Mouse (Mus musculus): ENCODE data around the gene Prkrip1. TPM values are rescaled to one million over a fixed set of nuclear protein-coding genes. Genes with fewer than 3 reads are reported as not detected.
A peak's percentile ranks its signal among the peaks of the same experiment; 100 is the strongest.

The Prkrip1 gene
- polyA plus RNA-seq (2015; fragmentation: Nextera tagmentation; extraction: Ambion mirVana) = 36.8 and 41.7 TPM in 2 replicates

DNA sequence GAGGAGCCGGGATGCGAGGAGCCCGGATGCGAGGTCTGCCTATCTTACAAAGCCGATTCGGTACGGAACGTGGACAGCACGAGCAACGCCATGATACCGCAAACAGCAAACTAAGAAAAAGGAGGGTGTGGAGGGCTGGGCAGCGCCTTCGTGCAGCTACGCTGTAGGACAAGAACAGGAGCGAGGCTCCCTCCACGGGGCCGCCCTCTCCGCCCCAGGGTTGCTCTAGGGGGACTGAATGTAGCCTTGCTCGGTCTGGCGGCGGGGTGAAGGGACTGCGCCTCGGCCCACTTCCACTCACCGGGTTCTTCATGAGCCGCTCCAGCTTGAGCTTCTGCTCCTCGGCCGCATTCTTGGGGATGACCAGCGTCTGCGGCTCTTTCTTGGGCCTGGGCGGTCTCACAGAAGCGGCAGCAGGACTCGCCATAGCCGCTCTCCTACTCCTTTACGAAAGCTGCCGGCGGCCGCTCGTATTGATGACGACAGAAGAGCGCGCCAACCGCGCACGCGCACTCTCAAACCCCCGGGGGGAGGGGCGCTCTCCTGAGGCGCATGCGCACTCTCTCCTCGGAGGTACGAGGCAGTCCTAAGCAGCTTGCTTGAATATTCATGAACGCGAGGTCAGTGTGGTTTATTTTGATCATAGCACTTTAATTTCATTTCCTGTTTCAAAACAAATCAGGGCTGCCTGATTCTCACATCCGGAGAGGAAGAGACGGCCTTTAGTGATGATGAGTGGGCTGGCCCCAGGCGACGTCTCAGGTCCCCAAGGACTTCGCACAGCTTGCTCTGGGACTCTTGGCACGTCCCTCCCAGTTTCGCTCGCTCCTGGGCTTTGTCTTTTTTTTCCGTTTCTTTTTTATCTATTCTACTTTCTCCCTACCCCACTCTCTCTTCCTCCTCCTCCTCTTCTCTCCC, at the start of gene Prkrip1:
Gene Prkrip1 (minus strand): TSS at position 490 of the 918 bp plus-strand sequence.
- ATAC-seq (ENCODE audit: insufficient read depth, low FRiP score, low read depth) = peak; percentile 89
- Histone ChIP-seq H3K9me3 (no peaks in the 10 kb centered on the region), H3K4me1 (peaks cover 11% of the 10 kb centered on the region), H3K27me3 (replicated peaks) (no peaks in the 10 kb centered on the region), H3K9ac (peak within 1 kb of the TSS; percentile 95), H3K27ac (peak within 1 kb of the TSS; percentile 84), H3K4me2 (peak within 1 kb of the TSS; percentile 92), H3K36me3 (peaks cover 24% of the 10 kb centered on the region), H3K4me3 (replicated peaks) (peak within 1 kb of the TSS; percentile 99)
- under 1% methylated on average over 62 of the region's 62 CpGs for WGBS

DNA sequence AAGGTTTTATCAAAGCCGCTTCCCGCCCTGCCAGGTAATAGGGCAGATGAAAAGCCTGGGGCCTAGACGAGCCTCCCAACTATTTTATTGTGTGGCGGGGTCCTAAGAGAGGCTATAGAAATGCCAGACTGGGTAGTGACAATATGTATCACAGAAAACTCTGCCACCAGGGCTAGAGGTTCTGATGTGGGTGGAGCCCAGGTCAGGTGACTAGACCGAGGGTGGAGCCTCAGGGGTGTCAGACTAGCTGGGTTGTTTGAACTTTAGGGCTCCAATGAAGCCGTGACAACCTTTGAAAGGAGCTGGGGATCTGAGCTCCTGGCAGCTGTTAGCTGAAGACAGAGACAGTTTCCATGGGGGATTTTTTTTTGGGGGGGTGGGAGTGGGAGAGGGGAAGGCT, 49.7 kb upstream of the Prkrip1 start:
- 64% methylated on average over 6 of the region's 6 CpGs for WGBS
- Histone ChIP-seq H3K4me2 (no peak overlapping the region), H3K9me3 (no peaks in the 10 kb centered on the region), H3K4me3 (replicated peaks) (no peak overlapping the region), H3K9ac (no peak overlapping the region), H3K27me3 (replicated peaks) (no peaks in the 10 kb centered on the region), H3K4me1 (peaks cover 13% of the 10 kb centered on the region), H3K36me3 (0 out of 2 replicates have a peak, but pooled peaks cover 2% of the 10 kb centered on the region), H3K27ac (no peak overlapping the region)
- no peak for ATAC-seq (ENCODE audit: insufficient read depth, low FRiP score, low read depth)

DNA sequence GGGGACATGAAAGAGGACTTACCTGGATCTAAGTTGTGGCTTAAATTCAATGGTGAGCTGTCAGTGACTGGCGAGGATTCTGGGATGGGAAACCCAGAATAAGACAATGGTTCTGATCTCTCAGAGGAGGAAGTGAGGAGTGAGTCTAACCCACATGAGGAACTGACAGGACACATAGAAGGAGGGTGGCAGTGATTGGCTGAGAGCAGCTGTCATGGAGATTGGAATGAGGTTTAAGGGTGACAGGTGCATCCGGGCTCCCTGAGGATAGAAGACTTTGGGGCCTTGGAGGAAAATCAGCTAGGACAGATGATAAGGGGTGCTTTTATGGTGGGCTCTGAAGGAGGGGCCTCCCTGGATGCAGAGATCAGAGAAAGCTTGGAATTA, 47.7 kb upstream of the Prkrip1 start, which contains the start of gene Sh2b2:
Gene Sh2b2 (minus strand): TSS at position 105 of the 387 bp plus-strand sequence.
- Histone ChIP-seq H3K9ac (no peak within 1 kb of the TSS), H3K36me3 (0 out of 2 replicates have a peak, but pooled peaks cover 2% of the 10 kb centered on the region), H3K27ac (no peak within 1 kb of the TSS; the same call in 1 of the 2 replicates), H3K4me1 (peaks cover 13% of the 10 kb centered on the region), H3K27me3 (replicated peaks) (no peaks in the 10 kb centered on the region), H3K4me3 (replicated peaks) (peak within 1 kb of the TSS; percentile 75), H3K9me3 (no peaks in the 10 kb centered on the region), H3K4me2 (peak within 1 kb of the TSS; percentile 96)
- WGBS = 78% methylated on average over 2 of the region's 2 CpGs
- no peak for ATAC-seq (ENCODE audit: insufficient read depth, low FRiP score, low read depth)

DNA sequence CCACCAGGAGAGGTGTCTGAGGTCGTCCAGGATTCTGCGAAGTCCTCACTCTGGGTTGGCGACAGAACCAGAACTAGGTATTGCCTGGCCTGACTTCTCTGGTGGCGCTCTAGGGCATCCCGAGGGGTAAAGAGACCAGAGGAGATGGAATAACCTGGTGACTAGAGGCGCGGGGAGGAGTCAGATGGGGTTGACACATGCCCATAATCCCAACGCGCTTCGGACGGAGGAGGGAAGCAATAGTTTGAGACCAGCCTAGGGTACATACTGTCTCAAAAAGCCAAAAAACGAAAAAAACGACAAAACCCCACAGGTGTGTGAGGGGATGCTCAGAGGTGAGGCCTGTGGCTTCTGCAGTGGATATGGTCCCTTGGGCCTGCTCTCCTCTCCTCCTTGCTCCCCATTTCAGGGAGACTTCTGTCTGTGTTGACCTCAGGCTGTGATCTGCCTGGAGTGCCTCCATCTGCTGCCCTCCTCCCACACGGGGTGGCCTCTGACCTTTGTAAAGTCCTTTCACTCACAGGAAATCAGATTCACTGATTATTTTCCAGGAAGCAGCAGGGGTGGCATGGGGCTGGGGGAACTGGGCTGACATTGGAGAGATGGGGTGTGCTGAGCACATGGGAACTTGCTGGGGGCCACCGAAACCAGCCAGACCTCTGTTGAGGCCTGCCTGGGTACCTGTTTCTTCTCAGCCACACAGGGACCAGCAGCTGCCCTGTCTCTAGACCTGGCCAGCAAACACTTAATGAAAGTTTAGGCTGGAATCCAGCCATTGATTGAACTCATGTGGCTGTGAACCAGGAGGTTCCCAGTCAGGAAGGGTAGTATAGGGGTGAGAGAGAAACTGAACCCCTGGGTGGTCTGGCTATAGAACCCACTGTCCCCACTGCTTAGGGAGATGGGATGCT, 47.0 kb upstream of the Prkrip1 start:
- H3K4me3 ChIP-seq (replicated peaks) = peak overlapping the region; percentile 75
- no peak overlapping the region; the same call in 1 of the 2 replicates for H3K27ac ChIP-seq
- no peak overlapping the region for H3K9ac ChIP-seq
- H3K36me3 ChIP-seq = 0 out of 2 replicates have a peak, but pooled peaks cover 2% of the 10 kb centered on the region
- peak overlapping the region; percentile 96 for H3K4me2 ChIP-seq
- peaks cover 13% of the 10 kb centered on the region for H3K4me1 ChIP-seq
- no peaks in the 10 kb centered on the region for H3K9me3 ChIP-seq
- no peak for ATAC-seq (ENCODE audit: insufficient read depth, low FRiP score, low read depth)
- WGBS = 18% methylated on average over 15 of the region's 15 CpGs
- H3K27me3 ChIP-seq (replicated peaks) = no peaks in the 10 kb centered on the region

DNA sequence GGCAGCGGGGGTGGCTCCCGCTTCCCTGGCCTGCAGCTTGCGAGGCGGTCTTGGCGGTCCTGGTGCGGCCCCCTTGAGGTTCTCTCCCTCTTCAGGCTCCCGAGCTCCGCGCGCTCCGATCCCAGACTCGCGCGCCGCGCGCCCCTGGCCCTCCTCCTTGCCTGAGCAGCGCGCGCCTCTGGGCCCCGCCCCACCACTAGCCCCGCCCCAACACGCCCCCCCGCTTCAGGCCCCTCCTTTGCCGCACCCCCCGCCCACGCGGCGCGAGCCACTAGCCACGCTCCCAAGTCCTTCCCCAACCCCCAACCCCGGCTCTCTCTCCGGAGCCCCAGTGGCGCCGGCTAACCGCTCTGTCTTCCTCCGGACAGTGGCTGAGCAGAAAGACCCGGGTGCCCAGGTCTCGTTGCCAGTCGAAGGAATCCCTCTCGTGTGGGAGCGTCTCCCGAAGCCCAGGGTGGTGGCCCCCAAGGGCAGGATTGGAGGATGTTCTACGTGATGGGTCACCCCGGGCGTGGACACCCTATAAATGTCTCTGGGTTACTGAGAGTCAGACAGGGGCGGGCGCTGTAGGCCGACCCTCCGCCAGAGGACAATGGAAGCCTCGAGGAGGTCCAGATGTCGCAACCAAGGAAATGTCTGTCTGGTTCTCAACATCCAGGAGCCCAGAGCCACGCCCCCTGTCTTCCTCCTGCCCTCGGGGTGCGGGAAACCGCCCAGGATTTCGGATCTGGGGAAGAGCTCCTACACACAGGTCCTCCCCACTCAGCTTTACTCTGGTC, 46.2 kb upstream of the Prkrip1 start:
- Histone ChIP-seq H3K27ac (peak overlapping the region; percentile 67), H3K4me1 (peaks cover 18% of the 10 kb centered on the region), H3K36me3 (no peaks in the 10 kb centered on the region), H3K4me3 (replicated peaks) (peak overlapping the region; percentile 75), H3K27me3 (replicated peaks) (no peaks in the 10 kb centered on the region), H3K4me2 (peak overlapping the region; percentile 96), H3K9ac (peak overlapping the region; percentile 62), H3K9me3 (no peaks in the 10 kb centered on the region)
- under 1% methylated on average over 41 of the region's 57 CpGs for WGBS
- peak; percentile 74 for ATAC-seq (ENCODE audit: insufficient read depth, low FRiP score, low read depth)

DNA sequence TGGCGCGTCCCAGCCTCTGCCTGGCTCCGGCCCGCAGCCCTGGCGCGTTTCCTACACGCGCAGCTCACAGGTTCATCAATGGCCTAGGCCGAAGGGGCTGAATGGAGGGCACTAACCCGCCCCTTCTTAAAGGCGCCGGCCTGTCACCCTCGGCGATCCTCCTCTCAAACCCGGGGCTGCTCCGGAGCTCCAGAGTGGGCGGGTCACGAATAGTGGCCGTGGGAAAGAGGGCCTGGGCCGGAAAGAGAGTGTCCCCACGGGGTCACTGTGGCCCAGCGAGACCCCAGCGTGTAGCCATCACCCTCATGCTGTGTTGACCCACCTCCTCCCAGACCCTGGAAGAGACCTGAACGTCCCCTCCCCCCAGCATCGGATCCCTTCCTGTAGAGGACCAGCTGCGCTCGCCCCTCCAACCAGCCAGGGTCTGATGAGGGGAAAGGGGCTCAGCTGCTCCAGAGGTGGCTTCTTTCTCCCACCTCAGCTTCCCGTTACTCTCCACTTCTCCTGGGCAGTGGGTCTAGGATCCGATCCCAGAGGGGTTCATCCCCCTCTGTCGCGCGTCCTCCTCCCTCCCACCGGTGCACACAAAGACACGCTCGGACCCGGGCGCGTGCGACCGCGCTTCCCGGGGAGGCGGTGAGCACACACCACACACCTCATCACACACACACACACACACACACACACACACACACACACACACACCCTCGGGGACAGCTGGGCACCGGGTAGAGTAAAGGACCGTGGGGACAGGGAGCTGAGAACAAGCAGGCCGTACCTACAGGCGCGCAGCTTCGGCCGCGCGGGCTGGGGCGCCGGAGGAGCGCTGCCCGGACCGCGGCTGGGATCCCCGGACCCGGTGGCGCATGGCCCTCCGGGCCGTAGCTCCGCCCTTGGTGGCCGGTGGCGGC, 45.3 kb upstream of the Prkrip1 start:
- Histone ChIP-seq H3K27ac (peak overlapping the region; percentile 67), H3K9me3 (no peaks in the 10 kb centered on the region), H3K36me3 (no peaks in the 10 kb centered on the region), H3K4me3 (replicated peaks) (peak overlapping the region; percentile 75), H3K9ac (peak overlapping the region; percentile 62), H3K4me2 (peak overlapping the region; percentile 96), H3K4me1 (peaks cover 18% of the 10 kb centered on the region), H3K27me3 (replicated peaks) (no peaks in the 10 kb centered on the region)
- WGBS = under 1% methylated on average over 66 of the region's 67 CpGs
- peak; percentile 13; the same call in 1 of the 2 replicates for ATAC-seq (ENCODE audit: insufficient read depth, low FRiP score, low read depth)

DNA sequence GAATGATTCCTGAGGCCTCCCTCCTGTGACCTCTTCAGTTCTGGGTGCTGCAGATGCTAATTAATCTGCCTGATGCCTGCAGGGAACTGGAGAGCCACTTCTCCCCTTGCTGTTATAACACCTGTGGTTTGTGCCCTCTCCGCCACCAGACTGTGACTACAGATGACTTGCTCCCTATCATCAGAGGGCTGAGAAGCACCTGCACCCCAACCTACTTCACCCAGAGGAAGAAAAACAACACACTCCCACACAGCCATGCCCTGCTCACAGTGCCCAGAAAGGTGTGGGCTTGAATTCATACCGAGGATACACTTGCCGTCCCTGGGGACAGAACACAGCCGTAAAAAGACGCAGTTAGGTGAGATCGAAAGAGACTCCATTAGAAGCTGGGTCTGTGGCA, 42.4 kb upstream of the Prkrip1 start:
- H3K4me2 ChIP-seq = no peak overlapping the region

DNA sequence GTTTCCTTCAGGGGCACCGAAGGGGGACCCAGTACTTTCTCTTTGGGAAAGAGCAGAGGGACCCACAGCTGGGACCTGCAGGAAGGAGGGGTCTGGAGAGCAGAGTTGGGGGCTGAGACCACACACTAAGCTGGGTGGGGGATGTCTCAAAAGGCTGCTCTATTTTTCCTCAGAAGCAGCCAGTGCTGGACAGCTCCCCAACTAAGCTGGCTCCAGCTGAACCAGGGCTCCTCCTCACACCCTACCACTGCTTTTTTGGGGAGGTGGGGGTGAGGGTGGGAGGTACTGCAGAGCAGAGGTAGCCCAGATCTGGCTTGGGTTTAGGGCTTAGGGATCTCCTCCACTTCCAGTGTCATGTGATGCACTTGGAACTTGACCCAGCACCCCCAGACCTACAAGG, 41.6 kb upstream of the Prkrip1 start:
- H3K9ac ChIP-seq = no peak overlapping the region
- no peaks in the 10 kb centered on the region for H3K9me3 ChIP-seq
- no peak overlapping the region for H3K4me3 ChIP-seq (replicated peaks)
- H3K27ac ChIP-seq = no peak overlapping the region
- WGBS = 36% methylated on average over 1 of the region's 1 CpGs
- H3K4me2 ChIP-seq = no peak overlapping the region
- H3K36me3 ChIP-seq = no peaks in the 10 kb centered on the region
- H3K4me1 ChIP-seq = peaks cover 25% of the 10 kb centered on the region
- ATAC-seq (ENCODE audit: insufficient read depth, low FRiP score, low read depth) = no peak
- no peaks in the 10 kb centered on the region; the same call in 1 of the 2 replicates for H3K27me3 ChIP-seq (replicated peaks)

More for the DNA sequence above, 42.4 kb upstream of the Prkrip1 start:
- H3K4me1 ChIP-seq = peaks cover 25% of the 10 kb centered on the region
- H3K9me3 ChIP-seq = no peaks in the 10 kb centered on the region
- WGBS = 83% methylated on average over 6 of the region's 6 CpGs
- H3K27me3 ChIP-seq (replicated peaks) = no peaks in the 10 kb centered on the region; the same call in 1 of the 2 replicates
- no peak overlapping the region for H3K27ac ChIP-seq
- ATAC-seq (ENCODE audit: insufficient read depth, low FRiP score, low read depth) = no peak
- H3K36me3 ChIP-seq = no peaks in the 10 kb centered on the region
- no peak overlapping the region for H3K9ac ChIP-seq
- H3K4me3 ChIP-seq (replicated peaks) = no peak overlapping the region

DNA sequence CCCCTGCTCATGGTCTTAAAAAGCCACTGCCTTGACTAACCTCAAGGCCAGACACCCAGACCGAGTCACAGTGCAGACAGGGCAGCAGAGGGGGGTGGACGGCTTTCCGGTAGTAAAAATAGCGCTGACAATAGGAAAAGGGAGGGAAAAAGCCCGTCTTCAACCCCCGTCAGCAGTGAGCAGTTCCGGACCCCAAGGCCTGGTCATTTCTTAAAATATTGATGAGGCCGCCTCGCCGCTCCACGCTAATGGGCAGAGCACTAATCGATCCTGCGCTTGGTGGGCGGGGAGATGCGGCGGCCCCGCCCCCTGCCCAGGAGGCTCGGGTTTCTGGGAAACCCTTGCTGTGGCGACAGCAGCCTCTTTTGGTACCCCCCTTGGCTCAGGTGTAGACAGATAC, 38.8 kb upstream of the Prkrip1 start:
- Histone ChIP-seq H3K9me3 (no peaks in the 10 kb centered on the region), H3K4me3 (replicated peaks) (peak overlapping the region; percentile 27), H3K27me3 (replicated peaks) (peaks cover 4% of the 10 kb centered on the region; the same call in 1 of the 2 replicates), H3K4me1 (peaks cover 12% of the 10 kb centered on the region; the same call in 1 of the 2 replicates), H3K36me3 (no peaks in the 10 kb centered on the region), H3K27ac (no peak overlapping the region), H3K9ac (no peak overlapping the region), H3K4me2 (peak overlapping the region; percentile 59)
- WGBS = 7% methylated on average over 19 of the region's 19 CpGs
- ATAC-seq (ENCODE audit: insufficient read depth, low FRiP score, low read depth) = no peak

DNA sequence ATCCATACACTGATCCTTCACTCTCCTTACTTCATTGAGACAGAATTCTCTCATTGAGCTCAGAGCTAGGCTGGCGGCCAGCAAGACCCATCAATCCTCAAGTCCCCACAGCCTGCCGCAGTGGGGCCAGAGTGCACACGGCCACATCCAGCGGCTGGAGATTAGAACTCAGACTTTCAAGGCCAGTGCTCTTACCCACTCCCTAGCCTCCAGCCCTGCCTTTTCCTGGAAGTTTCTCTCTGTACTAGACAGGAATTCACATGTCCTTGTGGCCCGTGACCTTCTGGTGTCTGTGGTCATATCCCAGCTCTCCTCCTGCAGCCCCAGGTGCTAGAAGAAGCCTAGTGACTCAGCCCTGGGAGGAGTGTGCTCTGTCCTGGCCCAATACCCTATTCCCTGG, 37.8 kb upstream of the Prkrip1 start:
- H3K4me2 ChIP-seq = no peak overlapping the region
- no peak overlapping the region for H3K9ac ChIP-seq
- no peak for ATAC-seq (ENCODE audit: insufficient read depth, low FRiP score, low read depth)
- H3K4me1 ChIP-seq = peaks cover 12% of the 10 kb centered on the region; the same call in 1 of the 2 replicates
- no peak overlapping the region for H3K4me3 ChIP-seq (replicated peaks)
- H3K27me3 ChIP-seq (replicated peaks) = peaks cover 9% of the 10 kb centered on the region; the same call in 1 of the 2 replicates
- WGBS = 67% methylated on average over 5 of the region's 5 CpGs
- no peaks in the 10 kb centered on the region for H3K9me3 ChIP-seq
- H3K36me3 ChIP-seq = no peaks in the 10 kb centered on the region
- H3K27ac ChIP-seq = no peak overlapping the region

Measured in stomach, embryonic 15.5 days (tissue).